Mouse (Mus musculus) liver, embryonic 16.5 days (tissue): ENCODE measurements at regions not wholly inside any gene's neighbourhood (a gene's known extent, or its start where the extent isn't known, plus 50 kb on each side); places are given as distances from the start of the nearest gene placed in this dataset.
"Not testable (repeated sequence)": the region's sequence is repeated elsewhere in the genome, so short reads cannot be mapped to it uniquely, and the experiment has no call there.

Source experiments
- ATAC-seq: fragments of 200-750 bp; cut with Nextera tagmentation; 2 replicates; pipeline ENCODE4 v1.8.0; 2017; ENCODE audit warnings: low read depth, mild to moderate bottlenecking, moderate number of reproducible peaks, moderate library complexity
- H3K27ac ChIP-seq: fragments of 300-500 bp; sonication (generic); 2 replicates; pipeline ENCODE4 v1.5.1; 2014; ENCODE audit warnings: mild to moderate bottlenecking, low read length
- H3K27me3 ChIP-seq: fragments of 300-500 bp; sonication (generic); 2 replicates; pipeline ENCODE4 v1.6.1; 2014; ENCODE audit warnings: low read depth, low read length, mixed read lengths; ENCODE audit not compliant: control insufficient read depth, insufficient read depth
- H3K36me3 ChIP-seq: fragments of 300-500 bp; sonication (generic); 2 replicates; pipeline ENCODE4 v1.6.1; 2014; ENCODE audit warnings: mild to moderate bottlenecking; ENCODE audit not compliant: control insufficient read depth, insufficient read depth
- H3K4me1 ChIP-seq: fragments of 300-500 bp; sonication (generic); 2 replicates; pipeline ENCODE4 v1.6.1; 2014; ENCODE audit warnings: low read depth, low read length, mixed read lengths; ENCODE audit not compliant: control insufficient read depth
- H3K4me2 ChIP-seq: fragments of 300-500 bp; sonication (generic); 2 replicates; pipeline ENCODE4 v1.6.1; 2014; ENCODE audit warnings: low read depth, low read length, mixed read lengths
- H3K4me3 ChIP-seq: fragments of 300-500 bp; sonication (generic); 2 replicates; pipeline ENCODE4 v1.5.1; 2014; ENCODE audit warnings: low read depth, mild to moderate bottlenecking, low read length
- H3K9ac ChIP-seq: fragments of 300-500 bp; sonication (generic); 2 replicates; pipeline ENCODE4 v1.6.1; 2014; ENCODE audit warnings: low read depth, low read length
- H3K9me3 ChIP-seq: fragments of 300-500 bp; sonication (generic); replicated peaks from 2 replicates; pipeline ENCODE4 v1.6.1; 2016; ENCODE audit warnings: low read length; ENCODE audit not compliant: control insufficient read depth
- WGBS: fragments of 180-500 bp; shearing (Covaris S2); extraction: QIAGEN DNeasy Blood & Tissue Kit; methylation state at CpG from one replicate; pipeline ENCODE4 v1.1.7; 2014; ENCODE audit not compliant: insufficient replicate concordance; 5-methylcytosine and 5-hydroxymethylcytosine counted together

GRCm38 (mm10) chr3:117061182-117061581, 92.4 kb upstream of the Palmd start:
- Histone ChIP-seq H3K9ac (no peak overlapping the region), H3K9me3 (no peaks in the 10 kb centered on the region), H3K36me3 (no peaks in the 10 kb centered on the region), H3K27me3 (no peaks in the 10 kb centered on the region), H3K4me2 (no peak overlapping the region), H3K4me1 (no peaks in the 10 kb centered on the region), H3K27ac (peak overlapping the region; percentile 41; the same call in 1 of the 2 replicates), H3K4me3 (no peak overlapping the region)
- ATAC-seq, result peak; percentile 92
- WGBS, result 45% methylated on average over 6 of the region's 6 CpGs

- H3K9ac ChIP-seq, H3K27ac ChIP-seq, H3K4me3 ChIP-seq, H3K9me3 ChIP-seq, H3K36me3 ChIP-seq, H3K4me1 ChIP-seq, ATAC-seq, H3K4me2 ChIP-seq, H3K27me3 ChIP-seq: not testable (repeated sequence)
- WGBS, result 27% methylated on average over 3 of the region's 3 CpGs
Observed at GRCm38 (mm10) chr3:117054711-117055110, 85.9 kb upstream of the Palmd start.

- Histone ChIP-seq H3K27me3 (no peaks in the 10 kb centered on the region), H3K9me3 (no peaks in the 10 kb centered on the region), H3K9ac (no peak overlapping the region), H3K27ac (no peak overlapping the region), H3K4me2 (no peak overlapping the region), H3K36me3 (no peaks in the 10 kb centered on the region), H3K4me3 (no peak overlapping the region), H3K4me1 (no peaks in the 10 kb centered on the region)
- ATAC-seq, result no peak
- WGBS, result 37% methylated on average over 3 of the region's 3 CpGs
Observed at GRCm38 (mm10) chr3:117051431-117051830, 82.6 kb upstream of the Palmd start.

GRCm38 (mm10) chr3:117050909-117051308, 82.1 kb upstream of the Palmd start:
- Histone ChIP-seq H3K9me3 (no peaks in the 10 kb centered on the region), H3K9ac (no peak overlapping the region), H3K4me3 (no peak overlapping the region), H3K27me3 (no peaks in the 10 kb centered on the region), H3K4me2 (no peak overlapping the region), H3K36me3 (no peaks in the 10 kb centered on the region), H3K4me1 (no peaks in the 10 kb centered on the region), H3K27ac (no peak overlapping the region)
- WGBS, result 39% methylated on average over 3 of the region's 3 CpGs
- ATAC-seq, result no peak

- ATAC-seq, result no peak
- Histone ChIP-seq H3K4me3 (no peak overlapping the region), H3K9me3 (no peaks in the 10 kb centered on the region), H3K4me1 (no peaks in the 10 kb centered on the region), H3K36me3 (no peaks in the 10 kb centered on the region), H3K27ac (no peak overlapping the region), H3K9ac (no peak overlapping the region), H3K4me2 (no peak overlapping the region), H3K27me3 (no peaks in the 10 kb centered on the region)
- WGBS, result 32% methylated on average over 3 of the region's 3 CpGs
Observed at GRCm38 (mm10) chr3:117049410-117049809, 80.6 kb upstream of the Palmd start.

GRCm38 (mm10) chr3:117044809-117045208, 76.0 kb upstream of the Palmd start:
- H3K4me3 ChIP-seq, result no peak overlapping the region
- no peaks in the 10 kb centered on the region for H3K36me3 ChIP-seq
- H3K4me2 ChIP-seq, result no peak overlapping the region
- no peak for ATAC-seq
- H3K9me3 ChIP-seq, result no peaks in the 10 kb centered on the region
- no peaks in the 10 kb centered on the region for H3K27me3 ChIP-seq
- no peak overlapping the region for H3K9ac ChIP-seq
- WGBS, result 55% methylated on average over 4 of the region's 4 CpGs
- no peak overlapping the region for H3K27ac ChIP-seq
- H3K4me1 ChIP-seq, result no peaks in the 10 kb centered on the region

GRCm38 (mm10) chr3:117044304-117044703, 75.5 kb upstream of the Palmd start:
- Histone ChIP-seq H3K4me2 (no peak overlapping the region), H3K27me3 (no peaks in the 10 kb centered on the region), H3K4me1 (no peaks in the 10 kb centered on the region), H3K36me3 (no peaks in the 10 kb centered on the region), H3K9me3 (no peaks in the 10 kb centered on the region), H3K27ac (no peak overlapping the region), H3K9ac (no peak overlapping the region), H3K4me3 (no peak overlapping the region)
- 60% methylated on average over 2 of the region's 2 CpGs for WGBS
- no peak for ATAC-seq

- H3K36me3 ChIP-seq, result no peaks in the 10 kb centered on the region
- no peaks in the 10 kb centered on the region for H3K4me1 ChIP-seq
- 45% methylated on average over 1 of the region's 1 CpGs for WGBS
- ATAC-seq, result no peak
- no peak overlapping the region for H3K4me3 ChIP-seq
- no peaks in the 10 kb centered on the region for H3K27me3 ChIP-seq
- no peaks in the 10 kb centered on the region for H3K9me3 ChIP-seq
- no peak overlapping the region for H3K27ac ChIP-seq
- H3K9ac ChIP-seq, result no peak overlapping the region
- no peak overlapping the region for H3K4me2 ChIP-seq
Observed at GRCm38 (mm10) chr3:117038928-117039300, 70.1 kb upstream of the Palmd start.

GRCm38 (mm10) chr3:117038280-117038927, 69.6 kb upstream of the Palmd start:
- no peaks in the 10 kb centered on the region for H3K9me3 ChIP-seq
- no peak overlapping the region for H3K9ac ChIP-seq
- H3K4me2 ChIP-seq, result no peak overlapping the region
- no peak overlapping the region for H3K27ac ChIP-seq
- no peak for ATAC-seq
- H3K4me3 ChIP-seq, result no peak overlapping the region
- no peaks in the 10 kb centered on the region for H3K36me3 ChIP-seq
- 35% methylated on average over 4 of the region's 4 CpGs for WGBS
- no peaks in the 10 kb centered on the region for H3K27me3 ChIP-seq
- H3K4me1 ChIP-seq, result no peaks in the 10 kb centered on the region
